Mouse (Mus musculus) embryonic fibroblast, embryonic 13.5 days (primary cell): ENCODE data around the gene Ank2. TPM values are rescaled to one million over a fixed set of nuclear protein-coding genes. Genes with fewer than 3 reads are reported as not detected.

Experiments used
- H3K27ac ChIP-seq: 2 replicates; pipeline ENCODE4 v1.5.1; 2012; ENCODE audit warnings: low read length, control low read depth, inconsistent platforms; ENCODE audit not compliant: insufficient read depth
- H3K4me1 ChIP-seq: 2 replicates; pipeline ENCODE4 v1.6.1; 2011; ENCODE audit warnings: low read length; ENCODE audit not compliant: control insufficient read depth, insufficient read depth
- H3K4me3 ChIP-seq: 2 replicates; pipeline ENCODE4 v1.5.1; 2011; ENCODE audit warnings: mild to moderate bottlenecking, control low read depth, low read length; ENCODE audit not compliant: insufficient read depth
- CTCF ChIP-seq: IDR thresholded peaks from 2 replicates; pipeline ENCODE4 v1.5.1; 2011; ENCODE audit warnings: mild to moderate bottlenecking, control low read depth, low read length, moderate library complexity, borderline replicate concordance; ENCODE audit not compliant: insufficient read depth
- POLR2A ChIP-seq: IDR thresholded peaks from 2 replicates; pipeline ENCODE4 v1.6.1; 2011; ENCODE audit warnings: low read depth, mild to moderate bottlenecking, control low read depth, low read length, moderate library complexity
- polyA plus RNA-seq: library from polyadenylated mRNA; stranded (reverse); fragments of >200 nt; gene quantifications from 2 replicates; pipeline ENCODE4 v1.2.4, GENCODE M21; 2011; ENCODE audit warnings: low read depth; ENCODE audit not compliant: missing spikeins, insufficient read length

The Ank2 gene
- polyA plus RNA-seq, 1 experiment: 53.8 TPM

GRCm38 (mm10) chr3:126971531-126971930 lies 527.6 kb downstream of the Ank2 start:
- TF ChIP-seq POLR2A: no peak
- TF ChIP-seq CTCF: no peak
- Histone ChIP-seq H3K4me1 (0 out of 2 replicates have a peak, but pooled peaks cover 2% of the 10 kb centered on the region), H3K4me3 (no peak overlapping the region), H3K27ac (no peak overlapping the region)

DNA sequence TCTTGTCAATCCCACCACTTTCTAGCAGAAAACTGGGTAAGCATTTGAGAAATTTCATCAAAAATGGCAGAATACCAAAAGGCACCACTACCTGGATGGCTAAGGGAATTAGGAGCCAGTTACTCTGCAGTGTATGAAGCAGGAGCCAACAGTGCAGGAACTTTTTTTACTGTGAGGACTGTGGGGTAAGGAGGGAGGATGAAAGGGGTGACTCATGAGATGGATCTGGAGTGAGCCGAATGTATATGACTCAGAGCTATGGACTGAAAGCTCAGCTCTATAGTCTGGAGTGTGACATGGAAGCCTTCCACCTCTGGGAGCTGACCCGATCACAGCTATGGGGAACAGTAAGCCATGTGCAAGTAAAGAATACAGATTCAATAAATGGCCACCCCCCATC lies 530.4 kb downstream of the Ank2 start:
- TF ChIP-seq CTCF (no peak), POLR2A (no peak)

GRCm38 (mm10) chr3:126965767-126966166 lies 533.4 kb downstream of the Ank2 start:
- Histone ChIP-seq H3K4me3 (no peak overlapping the region), H3K27ac (no peak overlapping the region), H3K4me1 (peaks cover 2% of the 10 kb centered on the region; the same call in 1 of the 2 replicates)
- TF ChIP-seq CTCF (no peak), POLR2A (no peak)

More for the DNA sequence above, 530.4 kb downstream of the Ank2 start:
- Histone ChIP-seq H3K27ac (peak overlapping the region; percentile 76), H3K4me3 (no peak overlapping the region), H3K4me1 (peaks cover 2% of the 10 kb centered on the region; the same call in 1 of the 2 replicates)

GRCm38 (mm10) chr3:126962326-126962725 lies 536.8 kb downstream of the Ank2 start:
- Histone ChIP-seq H3K4me3 (no peak overlapping the region), H3K27ac (no peak overlapping the region), H3K4me1 (no peaks in the 10 kb centered on the region; the same call in 1 of the 2 replicates)
- TF ChIP-seq CTCF: no peak
- no peak for TF ChIP-seq POLR2A

GRCm38 (mm10) chr3:126952698-126953097 lies 546.5 kb downstream of the Ank2 start:
- H3K4me1 ChIP-seq: no peaks in the 10 kb centered on the region
- H3K27ac ChIP-seq: no peak overlapping the region
- no peak overlapping the region for H3K4me3 ChIP-seq
- TF ChIP-seq POLR2A (no peak), CTCF (no peak)

DNA sequence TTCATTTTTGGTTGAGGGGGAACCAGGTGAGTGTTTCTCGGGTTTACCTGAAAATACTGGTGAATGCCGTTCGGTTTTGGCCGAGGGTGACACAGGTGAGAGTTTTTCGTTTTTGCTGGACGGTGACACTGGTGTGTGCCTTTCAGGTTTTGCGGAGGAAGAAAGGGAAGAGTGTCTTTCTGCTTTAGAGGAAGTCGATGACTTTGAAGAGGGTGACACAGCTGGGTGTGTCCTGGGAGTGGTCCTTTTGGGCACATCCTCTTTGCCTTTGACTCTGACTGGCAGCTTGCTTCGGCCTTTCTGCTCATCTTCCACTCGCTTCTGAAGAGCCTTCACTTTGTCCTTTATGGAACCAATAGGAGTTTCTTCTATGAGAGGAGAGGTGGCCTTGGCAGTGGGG lies 552.6 kb downstream of the Ank2 start:
- no peak for TF ChIP-seq POLR2A
- TF ChIP-seq CTCF: no peak
- no peak overlapping the region for H3K4me3 ChIP-seq
- H3K4me1 ChIP-seq: peaks cover 3% of the 10 kb centered on the region
- H3K27ac ChIP-seq: no peak overlapping the region

- no peak overlapping the region for H3K4me3 ChIP-seq
- TF ChIP-seq POLR2A: no peak
- TF ChIP-seq CTCF: no peak
These were observed 554.3 kb downstream of the Ank2 start for GRCm38 (mm10) chr3:126944838-126945237.

GRCm38 (mm10) chr3:126944081-126944480 lies 555.1 kb downstream of the Ank2 start:
- H3K27ac ChIP-seq: no peak overlapping the region
- TF ChIP-seq POLR2A (no peak), CTCF (no peak)
- peaks cover 3% of the 10 kb centered on the region for H3K4me1 ChIP-seq
- H3K4me3 ChIP-seq: no peak overlapping the region

More at GRCm38 (mm10) chr3:126944838-126945237, 554.3 kb downstream of the Ank2 start:
- peaks cover 3% of the 10 kb centered on the region for H3K4me1 ChIP-seq
- no peak overlapping the region for H3K27ac ChIP-seq

- no peak overlapping the region for H3K4me3 ChIP-seq
- H3K4me1 ChIP-seq: peaks cover 3% of the 10 kb centered on the region
- no peak overlapping the region for H3K27ac ChIP-seq
- no peak for TF ChIP-seq CTCF
- TF ChIP-seq POLR2A: no peak
These were observed 558.7 kb downstream of the Ank2 start for GRCm38 (mm10) chr3:126940452-126940851.

DNA sequence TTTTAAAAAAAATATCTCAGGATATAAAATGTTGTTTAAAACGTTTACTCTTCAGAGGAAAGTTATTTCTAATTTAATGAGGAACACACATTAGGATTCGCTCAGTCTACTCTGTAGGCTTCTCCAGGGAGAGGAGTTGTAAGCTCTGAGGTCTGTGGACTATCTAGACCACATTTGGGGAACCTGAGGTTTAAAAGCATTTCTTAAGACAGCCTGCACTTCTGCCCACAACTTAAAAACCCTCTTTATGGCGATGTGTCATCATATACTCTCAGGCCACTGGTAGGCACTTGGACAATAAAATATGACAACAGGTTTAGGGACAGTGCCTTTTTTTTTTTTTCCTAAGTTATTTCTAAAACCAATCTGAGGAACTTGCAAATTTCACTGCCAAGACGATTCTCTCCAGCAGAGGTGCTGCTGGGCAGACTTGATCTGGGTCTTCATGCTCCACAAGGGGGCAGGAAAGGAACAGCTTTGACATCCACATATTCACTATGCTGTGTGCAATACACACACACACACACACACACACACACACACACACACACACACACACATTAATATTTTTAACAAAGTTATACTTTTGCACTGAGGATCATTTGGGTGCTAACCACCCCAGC lies 567.2 kb downstream of the Ank2 start:
- no peak overlapping the region for H3K27ac ChIP-seq
- no peak overlapping the region for H3K4me3 ChIP-seq
- H3K4me1 ChIP-seq: peaks cover 6% of the 10 kb centered on the region
- TF ChIP-seq POLR2A (no peak), CTCF (peak; percentile 32; the same call in 1 of the 2 replicates)
